15 mouse cellular contexts compared by ENCODE assay signal in genomic region chr12:100297961-100298360, GRCm38 (mm10).
"Had no signal": no experiment of that assay in that cellular context is flagged by ENCODE, and none has a peak within 500 bp of the region (broad histone marks: within the 10 kb centered on the region; RNA-seq: fewer than 3 reads in every experiment).

No protein-coding gene starts in this region.

- H3K9me3 ChIP-seq: lung, embryonic 15.5 days; midbrain, embryonic 12.5 days; midbrain, embryonic 15.5 days; neural tube, embryonic 12.5 days; stomach, embryonic 15.5 days had no signal

- H3K4me2 ChIP-seq: lung, embryonic 15.5 days; midbrain, embryonic 12.5 days; midbrain, embryonic 15.5 days; neural tube, embryonic 12.5 days; stomach, embryonic 15.5 days had no signal

- H3K27me3 ChIP-seq: lung, embryonic 15.5 days; midbrain, embryonic 12.5 days; midbrain, embryonic 15.5 days; neural tube, embryonic 12.5 days; stomach, embryonic 15.5 days had no signal

- H3K36me3 ChIP-seq: midbrain, embryonic 15.5 days had no signal

- H3K27ac ChIP-seq: lung, embryonic 15.5 days; macrophage; midbrain, embryonic 12.5 days; midbrain, embryonic 15.5 days; neural tube, embryonic 12.5 days; stomach, embryonic 15.5 days; stomach, postnatal 0 days had no signal

- ATAC-seq: midbrain, embryonic 15.5 days had no signal

- H3K4me1 ChIP-seq: midbrain, embryonic 12.5 days; midbrain, embryonic 15.5 days; stomach, embryonic 15.5 days had no signal

- H3K9ac ChIP-seq: lung, embryonic 15.5 days; midbrain, embryonic 12.5 days; midbrain, embryonic 15.5 days; neural tube, embryonic 12.5 days; stomach, embryonic 15.5 days had no signal

- H3K4me3 ChIP-seq: lung, embryonic 15.5 days; megakaryocyte, embryonic 14.5 days; midbrain, embryonic 12.5 days; midbrain, embryonic 15.5 days; neural tube, embryonic 12.5 days; stomach, embryonic 15.5 days had no signal

- DNase-seq: lung, adult 2 months; lung, postnatal 14 days; lung, postnatal 36 days; right cerebral cortex, postnatal 14 days; thymus, adult 2 months; thymus, postnatal 25 days; thymus, postnatal 4 days had no signal
